Mouse (Mus musculus) heart, postnatal 0 days (tissue): ENCODE measurements around the gene Vdr. TPM values are rescaled to one million over a fixed set of nuclear protein-coding genes. Genes with fewer than 3 reads are reported as not detected.

Source experiments
- ATAC-seq: fragments of 200-750 bp; cut with Nextera tagmentation; 2 replicates; pipeline ENCODE4 v1.8.0; 2017; ENCODE audit warnings: low read depth, moderate number of reproducible peaks, moderate library complexity; ENCODE audit not compliant: insufficient read depth
- DNase-seq: peaks from one replicate; pipeline ENCODE4 v3.0.0-alpha.2; 2016; ENCODE audit warnings: low spot score
- H3K27ac ChIP-seq: fragments of 300-500 bp; sonication (generic); 2 replicates; pipeline ENCODE4 v1.5.1; 2014; ENCODE audit warnings: low read depth, mild to moderate bottlenecking
- H3K27me3 ChIP-seq: fragments of 300-500 bp; sonication (generic); 2 replicates; pipeline ENCODE4 v1.6.1; 2014; ENCODE audit warnings: low read length, mixed read lengths; ENCODE audit not compliant: control insufficient read depth, insufficient read depth
- H3K36me3 ChIP-seq: fragments of 300-500 bp; sonication (generic); replicated peaks from 2 replicates; pipeline ENCODE4 v1.6.1; 2014; ENCODE audit warnings: low read length, mixed read lengths; ENCODE audit not compliant: control insufficient read depth, insufficient read depth
- H3K4me1 ChIP-seq: fragments of 300-500 bp; sonication (generic); 2 replicates; pipeline ENCODE4 v1.6.1; 2014; ENCODE audit warnings: antibody characterized with exemption; ENCODE audit not compliant: control insufficient read depth, insufficient read depth
- H3K4me2 ChIP-seq: fragments of 300-500 bp; sonication (generic); 2 replicates; pipeline ENCODE4 v1.6.1; 2014; ENCODE audit warnings: low read depth, mild to moderate bottlenecking, low read length, moderate library complexity
- H3K4me3 ChIP-seq: fragments of 300-500 bp; sonication (generic); 2 replicates; pipeline ENCODE4 v1.5.1; 2014; ENCODE audit warnings: low read depth, low read length
- H3K9ac ChIP-seq: fragments of 300-500 bp; sonication (generic); replicated peaks from 2 replicates; pipeline ENCODE4 v1.6.1; 2014; ENCODE audit warnings: low read depth, low read length, mixed read lengths
- H3K9me3 ChIP-seq: fragments of 300-500 bp; sonication (generic); replicated peaks from 2 replicates; pipeline ENCODE4 v1.6.1; 2016; ENCODE audit warnings: low read length; ENCODE audit not compliant: control insufficient read depth
- CTCF ChIP-seq: IDR thresholded peaks from 2 replicates; pipeline ENCODE4 v1.5.1; 2016; ENCODE audit warnings: antibody characterized with exemption, control low read depth, low read depth
- EP300 ChIP-seq: IDR thresholded peaks from 2 replicates; pipeline ENCODE4 v1.6.1; 2016; ENCODE audit warnings: antibody characterized with exemption, low read depth
- WGBS: fragments of 180-500 bp; shearing (Covaris S2); extraction: QIAGEN DNeasy Blood & Tissue Kit; methylation state at CpG from one replicate; pipeline ENCODE4 v1.1.7; 2014; 5-methylcytosine and 5-hydroxymethylcytosine counted together
- polyA plus RNA-seq: library from polyadenylated mRNA; unstranded; fragments of >200 nt; fragmentation: Nextera tagmentation; extraction: Ambion mirVana; gene quantifications from 2 replicates; pipeline ENCODE4 v1.2.1, GENCODE M21; 2015
- total RNA-seq: library from RNA; depleted of rRNA; stranded (reverse); fragments of >200 nt; gene quantifications from 2 replicates; pipeline ENCODE4 v1.2.3, GENCODE M21; 2014; ENCODE audit warnings: low replicate concordance

Gene Vdr
- total and polyA plus RNA-seq, 2 experiments from 2014 or later = 0.15 to 2.6 TPM

DNA sequence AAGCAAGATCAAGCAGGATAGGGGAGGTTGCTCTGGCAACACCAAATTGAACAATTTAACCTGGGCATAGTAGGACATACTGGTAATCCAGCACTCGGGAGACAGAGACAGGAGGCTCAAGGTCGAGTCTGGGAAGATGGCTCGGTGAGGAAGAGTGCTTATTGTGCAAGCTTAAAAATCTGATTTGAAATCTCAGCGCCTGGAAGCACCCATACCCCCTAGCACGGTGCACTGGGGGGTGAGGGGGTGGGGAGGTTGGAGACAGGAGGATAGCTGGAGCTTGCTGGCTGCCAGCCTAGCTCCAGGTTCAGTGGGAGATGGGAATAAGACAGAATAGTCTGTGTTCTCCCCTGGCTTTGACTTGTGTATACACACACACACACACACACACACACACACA, 9.9 kb upstream of the Vdr start:
- no peak for TF ChIP-seq CTCF
- TF ChIP-seq EP300 = no peak
- Histone ChIP-seq H3K36me3 (no peaks in the 10 kb centered on the region), H3K27me3 (no peaks in the 10 kb centered on the region), H3K4me2 (no peak overlapping the region), H3K9me3 (no peaks in the 10 kb centered on the region), H3K27ac (no peak overlapping the region), H3K4me3 (no peak overlapping the region), H3K9ac (no peak overlapping the region), H3K4me1 (no peaks in the 10 kb centered on the region)
- DNase-seq (no peak), ATAC-seq (no peak)
- WGBS = 54% methylated on average over 5 of the region's 5 CpGs

DNA sequence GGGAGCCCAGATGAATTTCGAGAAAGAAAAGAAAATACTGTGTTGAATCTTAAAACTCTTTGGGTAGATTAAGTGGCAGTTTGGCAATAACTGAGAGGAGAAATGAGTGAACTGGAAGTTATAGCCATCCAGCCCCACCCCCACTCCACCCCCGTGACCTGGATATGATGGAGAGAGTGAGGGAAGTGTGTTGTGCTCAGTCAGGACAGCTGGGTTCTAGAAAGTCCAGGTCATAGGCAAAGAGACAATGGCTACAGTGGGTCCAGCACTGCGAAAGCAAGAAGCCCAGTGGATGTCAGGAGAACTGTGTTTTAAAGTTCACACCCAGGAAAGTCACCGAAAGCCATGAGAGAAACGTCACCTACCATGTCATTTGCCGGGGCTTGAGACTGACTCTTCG, 8.8 kb upstream of the Vdr start:
- Histone ChIP-seq H3K4me2 (no peak overlapping the region), H3K9ac (no peak overlapping the region), H3K4me3 (no peak overlapping the region), H3K4me1 (peaks cover 9% of the 10 kb centered on the region), H3K36me3 (no peaks in the 10 kb centered on the region), H3K27me3 (no peaks in the 10 kb centered on the region), H3K9me3 (no peaks in the 10 kb centered on the region), H3K27ac (no peak overlapping the region)
- WGBS = 76% methylated on average over 7 of the region's 7 CpGs
- ATAC-seq = no peak
- no peak for TF ChIP-seq CTCF
- TF ChIP-seq EP300 = no peak
- DNase-seq = no peak

DNA sequence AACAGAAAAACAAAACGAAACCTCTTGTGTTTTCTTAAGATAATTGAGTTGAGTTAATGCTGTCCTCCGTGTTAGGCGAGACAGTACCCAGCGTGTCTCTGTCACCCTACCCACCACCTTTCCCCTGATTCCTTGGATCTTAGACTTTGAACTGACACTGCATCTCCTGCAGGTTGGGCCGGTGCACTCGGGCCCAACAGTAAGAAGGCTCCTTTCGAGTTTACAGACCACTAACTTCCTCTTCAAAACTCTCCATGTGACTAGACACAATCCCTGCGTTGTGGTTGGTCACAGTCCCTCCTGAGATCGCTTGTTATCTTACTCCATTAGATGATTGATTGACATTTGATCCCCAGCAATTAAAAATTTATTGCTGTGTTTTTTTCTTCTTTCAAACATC, 7.6 kb upstream of the Vdr start:
- no peak overlapping the region for H3K27ac ChIP-seq
- DNase-seq = no peak
- no peak for ATAC-seq
- no peaks in the 10 kb centered on the region for H3K36me3 ChIP-seq
- no peaks in the 10 kb centered on the region for H3K9me3 ChIP-seq
- 74% methylated on average over 9 of the region's 9 CpGs for WGBS
- TF ChIP-seq CTCF (no peak), EP300 (no peak)
- H3K4me1 ChIP-seq = peaks cover 18% of the 10 kb centered on the region
- no peak overlapping the region for H3K4me2 ChIP-seq
- H3K9ac ChIP-seq = no peak overlapping the region
- no peak overlapping the region for H3K4me3 ChIP-seq
- no peaks in the 10 kb centered on the region for H3K27me3 ChIP-seq

DNA sequence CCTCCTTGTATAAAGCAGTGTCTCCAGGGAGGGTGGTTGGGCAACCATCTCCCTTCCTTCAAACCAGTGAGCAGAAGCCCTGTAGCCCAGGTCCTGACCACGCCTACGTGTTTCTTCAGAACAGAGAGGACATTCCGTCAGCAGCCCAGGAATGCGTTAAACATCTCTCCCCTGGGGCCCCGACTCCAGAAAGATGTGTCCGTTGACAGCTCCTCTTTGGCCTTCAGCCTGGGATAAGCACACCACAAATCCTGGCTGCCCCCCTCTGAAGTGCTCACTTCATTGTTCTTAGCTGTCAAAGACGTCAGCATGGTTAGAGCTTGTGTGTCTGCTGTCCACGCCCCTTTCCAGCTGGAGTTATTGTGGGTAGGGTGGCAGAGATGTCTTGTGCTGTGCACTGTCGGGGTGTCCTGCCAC, 3.9 kb upstream of the Vdr start:
- 2% methylated on average over 9 of the region's 9 CpGs for WGBS
- Histone ChIP-seq H3K9me3 (no peaks in the 10 kb centered on the region), H3K27ac (no peak overlapping the region), H3K27me3 (peaks cover 16% of the 10 kb centered on the region; the same call in 1 of the 2 replicates), H3K36me3 (no peaks in the 10 kb centered on the region), H3K9ac (no peak overlapping the region), H3K4me3 (peak overlapping the region; percentile 9; the same call in 1 of the 2 replicates), H3K4me1 (peaks cover 18% of the 10 kb centered on the region), H3K4me2 (peak overlapping the region; percentile 45)
- DNase-seq (peak; percentile 64), ATAC-seq (peak; percentile 90)
- TF ChIP-seq EP300 (no peak), CTCF (no peak)

DNA sequence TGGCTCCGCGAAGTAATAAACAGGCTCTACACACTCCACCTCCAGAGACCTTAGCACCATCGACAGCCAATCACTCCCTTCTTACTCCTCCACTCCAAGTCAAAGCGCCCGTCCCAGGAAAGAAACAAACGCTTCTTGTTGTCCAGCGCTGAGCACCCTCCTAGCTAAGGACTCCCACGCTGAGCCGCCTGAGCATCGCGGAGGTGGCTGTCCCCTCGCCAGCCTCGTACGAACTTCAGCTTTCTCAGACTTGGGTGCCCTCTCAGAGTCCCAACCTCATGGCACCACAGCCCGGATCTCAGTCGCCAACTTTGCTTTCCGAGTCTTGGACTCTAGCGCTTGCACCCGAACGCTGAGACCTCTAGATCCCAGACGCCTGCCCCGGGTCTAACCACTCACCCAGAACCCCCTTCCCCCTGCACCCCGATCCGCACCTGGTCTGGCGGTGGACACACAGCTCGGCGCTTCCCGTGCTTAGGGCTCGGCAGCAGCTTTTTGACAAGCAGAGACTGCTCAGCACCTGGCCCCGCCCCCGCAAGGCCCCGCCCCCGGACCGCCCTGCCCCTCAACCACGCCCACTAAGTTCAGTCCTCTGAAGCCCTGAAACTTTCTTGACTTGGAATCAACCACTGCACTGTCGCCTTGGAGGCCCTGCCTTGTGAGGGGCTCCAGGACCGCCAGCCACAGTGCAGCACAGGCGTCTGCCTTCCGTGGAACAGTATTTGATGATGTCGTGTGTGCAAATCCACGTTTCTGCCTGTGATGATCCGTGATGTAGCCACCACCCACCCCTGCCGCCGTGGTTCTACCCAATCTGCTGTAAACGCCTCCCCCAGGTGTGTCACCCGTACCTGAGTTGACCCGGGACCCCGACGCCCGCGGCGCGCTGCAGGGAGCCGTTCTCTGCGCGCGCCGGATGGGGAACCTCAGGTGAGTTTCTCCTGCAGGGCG, 2.4 kb downstream of the Vdr start:
- H3K4me3 ChIP-seq = peak overlapping the region; percentile 58
- WGBS = 1% methylated on average over 59 of the region's 59 CpGs
- no peak overlapping the region for H3K27ac ChIP-seq
- H3K27me3 ChIP-seq = peaks cover 45% of the 10 kb centered on the region
- H3K9me3 ChIP-seq = no peaks in the 10 kb centered on the region
- peaks cover 12% of the 10 kb centered on the region for H3K4me1 ChIP-seq
- ATAC-seq (peak; percentile 78), DNase-seq (peak; percentile 69)
- H3K36me3 ChIP-seq = no peaks in the 10 kb centered on the region
- H3K9ac ChIP-seq = peak overlapping the region; percentile 52; the same call in 1 of the 2 replicates
- peak overlapping the region; percentile 94 for H3K4me2 ChIP-seq
- no peak for TF ChIP-seq EP300
- TF ChIP-seq CTCF = no peak
